Mouse (Mus musculus) lung, embryonic 15.5 days (tissue): Measurements from ENCODE around the gene Tmod3. TPM values are rescaled to one million over a fixed set of nuclear protein-coding genes. Genes with fewer than 3 reads are reported as not detected.
"Not testable (repeated sequence)": the region's sequence is repeated elsewhere in the genome, so short reads cannot be mapped to it uniquely, and the experiment has no call there.

ENCODE experiments used
- ATAC-seq: fragments of 200-750 bp; cut with Nextera tagmentation; 2 replicates; pipeline ENCODE4 v1.8.0; 2017; ENCODE audit warnings: moderate number of reproducible peaks, borderline replicate concordance; ENCODE audit not compliant: low FRiP score, low TSS enrichment; ENCODE audit errors: extremely low read depth
- H3K27ac ChIP-seq: fragments of 300-500 bp; sonication (generic); 2 replicates; pipeline ENCODE4 v1.5.1; 2015; ENCODE audit warnings: moderate library complexity, mild to moderate bottlenecking, inconsistent platforms
- H3K27me3 ChIP-seq: fragments of 300-500 bp; sonication (generic); 2 replicates; pipeline ENCODE4 v1.6.1; 2015; ENCODE audit warnings: inconsistent platforms
- H3K36me3 ChIP-seq: fragments of 300-500 bp; sonication (generic); 2 replicates; pipeline ENCODE4 v1.6.1; 2015; ENCODE audit warnings: inconsistent platforms
- H3K4me1 ChIP-seq: fragments of 300-500 bp; sonication (generic); 2 replicates; pipeline ENCODE4 v1.6.1; 2015; ENCODE audit warnings: inconsistent platforms
- H3K4me2 ChIP-seq: fragments of 300-500 bp; sonication (generic); 2 replicates; pipeline ENCODE4 v1.6.1; 2015; ENCODE audit warnings: inconsistent platforms, mild to moderate bottlenecking, moderate library complexity
- H3K4me3 ChIP-seq: fragments of 300-500 bp; sonication (generic); 2 replicates; pipeline ENCODE4 v1.5.1; 2015; ENCODE audit warnings: mild to moderate bottlenecking, inconsistent platforms
- H3K9ac ChIP-seq: fragments of 300-500 bp; sonication (generic); 2 replicates; pipeline ENCODE4 v1.6.1; 2015; ENCODE audit warnings: inconsistent platforms
- H3K9me3 ChIP-seq: fragments of 300-500 bp; sonication (generic); 2 replicates; pipeline ENCODE4 v1.6.1; 2016; ENCODE audit warnings: inconsistent platforms
- WGBS: fragments of 180-500 bp; shearing (Covaris S2); methylation state at CpG from one replicate; pipeline ENCODE4 v1.1.7; 2015; 5-methylcytosine and 5-hydroxymethylcytosine counted together
- polyA plus RNA-seq: library from polyadenylated mRNA; unstranded; fragments of >200 nt; fragmentation: Nextera tagmentation; extraction: Ambion mirVana; gene quantifications from 2 replicates; pipeline ENCODE4 v1.2.1, GENCODE M21; 2015

Tmod3 gene
- polyA plus RNA-seq, 1 experiment from 2014 or later, result 160 TPM

DNA sequence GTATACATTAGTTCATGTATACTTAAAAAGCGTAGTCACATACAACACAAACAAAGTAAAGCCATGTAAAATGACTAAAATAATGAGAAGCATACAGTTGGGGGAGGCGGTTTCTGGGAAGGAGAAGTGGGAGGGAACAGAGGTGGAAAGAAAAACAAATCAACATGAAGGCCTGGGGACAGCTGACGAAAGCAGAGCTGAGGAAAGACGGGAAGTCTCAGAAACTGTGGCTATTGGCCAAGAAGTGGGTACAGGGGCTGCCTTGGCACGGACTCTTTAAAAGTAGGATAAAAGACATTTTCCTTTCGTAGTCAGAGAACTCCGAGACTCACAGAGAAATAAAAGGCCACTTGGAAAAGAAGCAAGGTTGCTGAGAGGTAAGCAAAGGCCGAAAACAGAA is 10.4 kb downstream of the Tmod3 start:
- Histone ChIP-seq H3K27ac (no peak overlapping the region), H3K36me3 (no peaks in the 10 kb centered on the region), H3K9me3 (0 out of 2 replicates have a peak, but pooled peaks cover 3% of the 10 kb centered on the region), H3K4me3 (no peak overlapping the region), H3K4me1 (peaks cover 49% of the 10 kb centered on the region), H3K9ac (no peak overlapping the region), H3K4me2 (no peak overlapping the region), H3K27me3 (no peaks in the 10 kb centered on the region)
- 42% methylated on average over 8 of the region's 8 CpGs for WGBS
- no peak for ATAC-seq

DNA sequence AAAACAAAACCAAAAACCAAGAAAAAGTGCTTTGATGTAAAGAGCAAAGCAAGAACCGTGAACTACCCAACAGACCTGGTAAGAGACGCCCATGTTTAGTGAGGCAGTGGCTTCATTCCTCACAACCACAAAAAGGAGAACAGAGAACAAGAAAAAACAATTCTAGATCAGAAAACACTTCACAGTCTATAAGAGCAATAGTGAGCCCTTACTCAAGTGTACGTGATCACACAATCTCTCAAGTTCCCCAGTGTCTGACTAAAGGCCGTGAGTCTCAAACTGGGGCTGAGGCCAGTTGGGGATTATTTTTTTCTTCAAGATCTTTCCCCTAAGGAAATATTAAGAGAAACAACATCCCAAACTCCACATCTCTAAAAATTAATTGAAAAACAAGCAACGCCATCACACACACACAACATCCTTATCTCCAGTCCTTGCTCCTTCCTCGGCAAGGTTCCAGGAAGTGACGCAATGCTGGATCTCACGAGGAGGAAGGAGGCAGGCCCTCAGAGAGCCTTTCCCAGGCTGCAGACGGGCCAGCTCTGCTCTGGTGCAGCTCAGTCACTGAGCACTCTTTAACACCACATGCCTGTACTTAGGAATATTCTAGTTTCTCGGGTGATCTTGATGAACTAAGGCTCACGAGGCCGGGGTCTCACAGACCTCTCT is 12.4 kb downstream of the Tmod3 start:
- no peak overlapping the region for H3K4me3 ChIP-seq
- H3K36me3 ChIP-seq, result no peaks in the 10 kb centered on the region
- H3K4me2 ChIP-seq, result peak overlapping the region; percentile 6; the same call in 1 of the 2 replicates
- peak; percentile 85; the same call in 1 of the 2 replicates for ATAC-seq
- H3K9ac ChIP-seq, result no peak overlapping the region
- H3K9me3 ChIP-seq, result 0 out of 2 replicates have a peak, but pooled peaks cover 3% of the 10 kb centered on the region
- 36% methylated on average over 12 of the region's 12 CpGs for WGBS
- H3K27me3 ChIP-seq, result no peaks in the 10 kb centered on the region
- H3K4me1 ChIP-seq, result peaks cover 50% of the 10 kb centered on the region
- peak overlapping the region; percentile 69 for H3K27ac ChIP-seq

DNA sequence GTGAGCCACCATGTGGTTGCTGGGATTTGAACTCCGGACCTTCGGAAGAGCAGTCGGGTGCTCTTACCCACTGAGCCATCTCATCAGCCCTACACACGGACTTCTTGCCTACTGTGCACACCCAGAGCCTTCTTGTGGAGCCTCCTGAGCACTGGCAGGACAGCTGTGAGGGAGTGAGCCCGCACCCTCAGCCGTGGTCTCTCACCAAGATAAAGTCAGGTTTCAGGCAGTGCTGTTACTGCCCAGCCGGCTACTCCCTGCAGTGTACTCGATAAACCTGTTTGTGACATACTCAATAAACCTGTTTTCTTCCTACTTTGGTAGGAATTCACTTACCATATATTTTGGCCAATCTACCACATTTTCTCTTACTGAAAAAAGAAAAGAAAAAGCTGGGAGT is 13.9 kb downstream of the Tmod3 start:
- ATAC-seq, result no peak
- Histone ChIP-seq H3K36me3 (no peaks in the 10 kb centered on the region), H3K27ac (no peak overlapping the region), H3K9ac (no peak overlapping the region), H3K9me3 (0 out of 2 replicates have a peak, but pooled peaks cover under 1% of the 10 kb centered on the region), H3K27me3 (no peaks in the 10 kb centered on the region), H3K4me1 (peaks cover 53% of the 10 kb centered on the region), H3K4me3 (no peak overlapping the region), H3K4me2 (no peak overlapping the region)
- WGBS, result 81% methylated on average over 8 of the region's 8 CpGs

DNA sequence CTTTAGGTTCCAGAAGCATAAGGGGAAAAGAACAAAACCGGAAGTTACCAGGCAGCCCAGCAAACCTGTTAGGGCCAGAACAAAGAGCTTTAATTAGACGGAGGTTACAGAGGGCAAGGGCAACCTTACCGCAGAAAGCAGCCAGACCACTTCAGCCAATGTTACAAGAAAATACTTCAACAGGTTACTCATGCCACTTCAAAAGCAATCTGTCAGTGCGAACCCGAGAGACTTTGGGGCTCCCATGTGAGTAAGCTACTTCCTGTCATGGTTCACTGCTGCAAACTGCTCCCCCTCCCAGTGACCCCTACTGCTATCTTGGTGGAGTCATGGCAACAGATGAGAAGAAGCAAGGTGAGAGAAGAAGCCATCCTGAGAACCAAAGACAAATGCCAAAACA is 18.0 kb downstream of the Tmod3 start:
- Histone ChIP-seq H3K9ac (no peak overlapping the region), H3K9me3 (no peaks in the 10 kb centered on the region), H3K4me3 (no peak overlapping the region), H3K27ac (peak overlapping the region; percentile 59), H3K36me3 (no peaks in the 10 kb centered on the region), H3K27me3 (no peaks in the 10 kb centered on the region), H3K4me2 (peak overlapping the region; percentile 4; the same call in 1 of the 2 replicates), H3K4me1 (peaks cover 36% of the 10 kb centered on the region)
- WGBS, result 10% methylated on average over 5 of the region's 5 CpGs
- no peak for ATAC-seq

DNA sequence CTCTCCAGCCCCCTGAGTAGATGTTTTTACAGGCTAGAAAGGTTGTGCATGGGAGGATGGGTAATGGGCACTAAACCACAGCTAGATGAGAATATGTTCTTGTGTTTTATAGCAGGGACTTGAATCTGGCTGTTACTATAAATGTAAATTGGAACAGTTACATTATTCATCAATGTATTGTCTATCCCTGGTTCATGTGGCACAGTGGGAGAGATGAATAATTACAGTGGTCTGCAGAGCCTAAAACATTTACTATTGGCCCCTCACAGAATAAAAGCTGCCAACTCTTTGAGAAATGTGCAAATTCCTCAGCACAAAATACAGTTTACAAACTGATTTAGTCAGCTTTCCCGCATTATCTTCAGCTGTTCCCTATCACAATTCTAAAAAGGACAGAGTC is 23.0 kb downstream of the Tmod3 start:
- no peak for ATAC-seq
- Histone ChIP-seq H3K36me3 (peaks cover 5% of the 10 kb centered on the region), H3K4me2 (no peak overlapping the region), H3K9ac (no peak overlapping the region), H3K9me3 (no peaks in the 10 kb centered on the region), H3K27ac (no peak overlapping the region), H3K4me3 (no peak overlapping the region), H3K4me1 (peaks cover 13% of the 10 kb centered on the region), H3K27me3 (no peaks in the 10 kb centered on the region)
- WGBS, result 81% methylated on average over 1 of the region's 1 CpGs

DNA sequence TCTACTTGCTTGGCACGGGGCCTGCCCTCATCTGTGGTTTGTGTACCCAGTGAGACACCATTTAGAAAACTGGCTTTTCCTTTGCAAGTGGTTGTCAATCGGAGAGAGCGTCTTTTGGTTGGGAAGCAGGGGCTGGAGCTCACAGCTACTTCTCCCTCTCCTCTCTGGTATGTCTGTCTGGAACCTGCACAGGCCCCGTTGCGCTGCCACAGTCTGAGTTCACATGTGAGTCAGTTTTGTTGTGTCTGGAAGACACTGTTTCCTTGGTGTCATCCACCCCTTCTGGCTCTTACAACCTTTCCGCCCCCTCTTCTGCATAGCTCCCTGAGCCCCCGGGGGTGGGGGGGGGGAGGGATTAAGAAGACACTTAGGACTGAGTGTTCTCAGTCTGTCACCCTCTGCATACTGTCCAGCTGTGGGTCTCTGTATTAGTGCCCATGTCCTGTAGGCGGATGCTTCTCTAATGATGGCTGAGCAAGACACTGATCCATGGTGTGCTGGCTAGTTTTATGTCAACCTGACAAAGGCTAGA is 25.0 kb downstream of the Tmod3 start:
- Histone ChIP-seq H3K36me3 (peaks cover 12% of the 10 kb centered on the region), H3K9me3 (no peaks in the 10 kb centered on the region), H3K4me1 (no peaks in the 10 kb centered on the region), H3K4me3 (no peak overlapping the region), H3K27ac (no peak overlapping the region), H3K27me3 (no peaks in the 10 kb centered on the region), H3K9ac (no peak overlapping the region), H3K4me2 (no peak overlapping the region)
- 84% methylated on average over 8 of the region's 8 CpGs for WGBS
- ATAC-seq, result no peak; the same call in 1 of the 2 replicates

DNA sequence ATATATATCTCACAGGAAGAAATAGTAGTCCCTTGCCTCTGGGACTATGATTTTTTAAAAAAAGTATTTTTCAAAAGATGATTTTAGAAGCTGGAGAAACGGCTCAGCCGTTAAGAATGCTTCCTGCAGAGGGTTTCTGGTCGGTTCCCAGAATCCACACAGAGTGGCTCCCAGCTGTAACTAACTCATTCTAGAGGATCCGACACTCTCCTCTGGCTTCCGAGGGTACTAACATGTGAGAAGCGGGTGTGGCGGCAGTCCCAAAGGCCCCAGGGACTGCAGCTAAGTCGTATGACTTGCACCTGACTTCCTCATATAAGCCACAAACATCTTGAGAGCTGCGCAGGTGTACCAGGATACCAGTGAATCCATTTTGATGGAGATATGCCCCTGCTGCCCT is 26.5 kb downstream of the Tmod3 start:
- not testable (repeated sequence) for H3K4me3 ChIP-seq, H3K4me1 ChIP-seq, H3K27me3 ChIP-seq, H3K9ac ChIP-seq, H3K9me3 ChIP-seq, H3K4me2 ChIP-seq, ATAC-seq, H3K27ac ChIP-seq
- 79% methylated on average over 9 of the region's 9 CpGs for WGBS
- H3K36me3 ChIP-seq, result peaks cover 23% of the 10 kb centered on the region

DNA sequence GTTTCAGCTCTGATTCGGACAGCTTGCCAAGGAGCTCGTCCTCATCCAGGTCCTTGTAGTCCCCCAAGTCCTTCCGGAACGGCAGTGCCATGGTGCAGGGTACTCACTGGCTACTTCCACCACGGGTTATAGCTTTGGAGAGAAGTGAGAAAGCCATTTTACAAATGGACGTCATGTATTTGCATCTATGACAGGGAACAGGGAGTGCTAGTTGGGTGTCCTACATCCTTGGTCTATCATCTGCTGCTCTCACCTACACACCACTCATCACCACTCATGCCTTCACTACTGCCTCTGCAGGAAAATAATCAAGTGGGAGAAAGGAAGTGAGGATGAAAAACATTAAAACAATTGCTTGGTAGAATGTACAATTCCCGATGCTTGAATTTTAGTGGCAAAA is 27.0 kb downstream of the Tmod3 start:
- Histone ChIP-seq H3K27ac (no peak overlapping the region), H3K9me3 (no peaks in the 10 kb centered on the region), H3K36me3 (peaks cover 24% of the 10 kb centered on the region), H3K4me1 (no peaks in the 10 kb centered on the region), H3K9ac (no peak overlapping the region), H3K4me3 (no peak overlapping the region), H3K27me3 (no peaks in the 10 kb centered on the region), H3K4me2 (no peak overlapping the region)
- 76% methylated on average over 7 of the region's 7 CpGs for WGBS
- ATAC-seq, result no peak

DNA sequence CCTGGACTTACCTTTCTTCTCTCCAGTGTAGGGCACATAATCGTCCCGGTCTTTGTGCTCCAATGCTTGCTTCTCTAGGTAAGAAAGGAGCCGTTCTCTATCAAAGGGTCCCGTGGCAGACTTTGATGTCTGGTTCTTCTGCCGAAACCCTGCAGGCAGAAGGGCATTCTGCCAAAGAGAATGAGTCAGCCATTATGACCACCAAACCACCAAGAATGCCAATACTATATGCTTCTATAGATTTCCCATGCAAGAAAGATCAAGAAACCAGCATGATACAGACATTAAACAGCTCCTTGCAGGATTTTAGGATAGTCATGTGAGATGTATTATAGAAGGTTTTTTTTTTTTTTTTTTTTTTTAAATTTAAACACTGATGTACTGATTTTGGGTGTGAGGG is 30.1 kb downstream of the Tmod3 start:
- H3K4me3 ChIP-seq, result no peak overlapping the region
- ATAC-seq, result no peak
- no peak overlapping the region for H3K27ac ChIP-seq
- no peaks in the 10 kb centered on the region for H3K9me3 ChIP-seq
- WGBS, result 71% methylated on average over 5 of the region's 5 CpGs
- no peaks in the 10 kb centered on the region for H3K4me1 ChIP-seq
- peaks cover 28% of the 10 kb centered on the region for H3K36me3 ChIP-seq
- H3K4me2 ChIP-seq, result no peak overlapping the region
- H3K27me3 ChIP-seq, result no peaks in the 10 kb centered on the region
- H3K9ac ChIP-seq, result no peak overlapping the region

DNA sequence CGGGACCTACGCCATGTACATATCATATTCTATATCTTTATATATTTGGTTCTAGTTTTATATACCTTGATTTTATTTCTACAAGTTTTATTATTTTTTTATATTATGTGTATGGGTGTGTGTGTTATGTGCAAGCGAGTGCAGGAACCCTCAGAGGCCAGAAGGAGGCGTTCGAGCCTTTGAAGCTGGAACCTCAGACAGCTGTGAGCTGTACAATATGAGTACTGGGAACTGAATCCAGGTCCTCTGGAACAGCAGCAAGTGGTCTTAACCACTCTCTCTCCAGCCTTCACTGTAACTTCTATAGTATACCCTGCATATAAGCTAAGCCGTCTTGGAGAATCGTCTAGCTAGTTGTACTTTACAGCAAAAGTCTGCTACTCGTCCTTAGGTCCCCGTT is 31.4 kb downstream of the Tmod3 start:
- no peaks in the 10 kb centered on the region for H3K27me3 ChIP-seq
- no peak overlapping the region for H3K27ac ChIP-seq
- 95% methylated on average over 9 of the region's 9 CpGs for WGBS

DNA sequence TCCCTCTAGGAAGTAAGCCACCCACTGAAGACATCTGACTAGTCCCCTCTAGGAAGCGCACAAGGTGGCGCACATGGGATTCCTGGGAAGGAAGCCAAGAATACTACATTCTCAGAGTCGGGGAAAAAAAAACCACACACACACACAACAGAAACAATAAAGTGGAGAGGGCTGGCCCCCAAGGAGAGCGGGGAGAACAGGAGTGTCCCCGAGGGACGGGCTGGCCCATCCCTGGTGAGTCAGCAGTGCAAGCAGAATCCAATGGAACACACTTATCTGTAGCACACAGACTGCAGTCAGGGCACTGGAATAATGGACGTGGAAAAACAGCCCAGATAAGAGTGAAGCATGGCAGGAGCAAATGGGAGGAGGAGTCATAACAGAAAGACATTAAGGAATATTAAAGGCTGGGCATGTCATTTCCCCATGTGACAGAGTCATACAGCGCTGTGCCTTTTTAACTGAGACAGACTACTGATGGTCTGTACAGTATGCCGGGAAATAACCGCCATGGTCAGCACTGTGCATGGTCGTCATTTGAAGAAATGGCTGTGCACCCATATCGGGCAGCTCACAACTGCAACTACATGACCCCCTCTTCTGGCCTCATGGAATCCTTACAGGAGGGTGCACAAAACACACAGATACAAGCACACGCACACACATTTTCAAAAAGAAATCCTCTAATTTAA is 31.9 kb downstream of the Tmod3 start:
- WGBS, result 65% methylated on average over 13 of the region's 13 CpGs
- Histone ChIP-seq H3K27me3 (no peaks in the 10 kb centered on the region), H3K4me1 (no peaks in the 10 kb centered on the region), H3K9ac (no peak overlapping the region), H3K9me3 (no peaks in the 10 kb centered on the region), H3K36me3 (peaks cover 29% of the 10 kb centered on the region), H3K4me3 (no peak overlapping the region), H3K4me2 (no peak overlapping the region), H3K27ac (no peak overlapping the region)
- peak; percentile 31; the same call in 1 of the 2 replicates for ATAC-seq

More for the DNA sequence above, 31.4 kb downstream of the Tmod3 start:
- H3K9ac ChIP-seq, result no peak overlapping the region
- H3K4me1 ChIP-seq, result no peaks in the 10 kb centered on the region
- H3K36me3 ChIP-seq, result peaks cover 28% of the 10 kb centered on the region
- no peak for ATAC-seq
- no peak overlapping the region for H3K4me2 ChIP-seq
- H3K4me3 ChIP-seq, result no peak overlapping the region
- no peaks in the 10 kb centered on the region for H3K9me3 ChIP-seq

DNA sequence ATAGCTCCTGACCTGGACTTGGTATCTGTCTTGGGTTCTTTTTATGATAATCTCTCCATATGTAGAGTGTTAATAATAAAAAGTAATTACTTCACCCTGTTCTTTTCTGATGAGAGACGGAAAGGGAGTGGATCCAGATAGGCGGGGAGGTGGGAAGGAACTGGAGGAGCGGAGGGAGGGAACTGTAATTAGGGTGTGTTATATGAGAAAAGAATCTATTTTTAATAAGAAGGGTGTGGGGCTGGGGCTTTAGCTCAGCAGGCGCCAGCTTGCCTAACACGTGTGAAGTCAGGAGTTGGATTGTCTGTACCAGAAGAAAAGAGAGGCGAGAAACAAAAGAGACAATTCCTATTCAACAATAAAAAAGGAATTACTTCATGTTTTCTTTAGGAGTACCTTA is 35.8 kb downstream of the Tmod3 start:
- H3K9ac ChIP-seq, result no peak overlapping the region
- H3K4me3 ChIP-seq, result no peak overlapping the region
- no peak overlapping the region for H3K27ac ChIP-seq
- H3K9me3 ChIP-seq, result no peaks in the 10 kb centered on the region
- no peaks in the 10 kb centered on the region for H3K27me3 ChIP-seq
- 64% methylated on average over 6 of the region's 6 CpGs for WGBS
- no peaks in the 10 kb centered on the region for H3K4me1 ChIP-seq
- ATAC-seq, result no peak
- no peak overlapping the region for H3K4me2 ChIP-seq
- peaks cover 16% of the 10 kb centered on the region; the same call in 1 of the 2 replicates for H3K36me3 ChIP-seq
